Mouse (Mus musculus): ENCODE results near the gene Mettl26. TPM values are rescaled to one million over a fixed set of nuclear protein-coding genes. Genes with fewer than 3 reads are reported as not detected.

Gene Mettl26
- polyA plus RNA-seq, 1 experiment: 23.6 TPM

- H3ac ChIP-seq (ENCODE audit: control insufficient read depth, insufficient read length): no peak overlapping the region
- no peak overlapping the region for H3K4me3 ChIP-seq
- H3K79me2 ChIP-seq (ENCODE audit: control insufficient read depth, insufficient read depth): peaks cover 4% of the 10 kb centered on the region
- no peak overlapping the region for H3K4me2 ChIP-seq (ENCODE audit: low read depth)
- no peaks in the 10 kb centered on the region for H3K27me3 ChIP-seq (ENCODE audit: control insufficient read depth, insufficient read depth, insufficient read length)
- H3K36me3 ChIP-seq (ENCODE audit: control insufficient read depth, insufficient read depth): no peaks in the 10 kb centered on the region
- no peak for TF ChIP-seq MYOG (IDR thresholded peaks at IDR 0.05; ENCODE audit: control insufficient read depth in 1 of 3, insufficient read depth in 1 of 3, insufficient read length in 2 of 3, low read depth in 2 of 3)
- peak; percentile 2 for TF ChIP-seq POLR2AphosphoS2 (IDR thresholded peaks at IDR 0.05; ENCODE audit: insufficient read length, low read depth)
Observed at GRCm38 (mm10) chr17:25879261-25879660, 4.4 kb downstream of the Mettl26 start.

- Histone ChIP-seq H3K27me3 (ENCODE audit: control insufficient read depth, insufficient read depth, insufficient read length) (no peaks in the 10 kb centered on the region), H3K4me3 (no peak overlapping the region), H3K36me3 (ENCODE audit: control insufficient read depth, insufficient read depth) (no peaks in the 10 kb centered on the region), H3ac (ENCODE audit: control insufficient read depth, insufficient read length) (no peak overlapping the region), H3K4me2 (ENCODE audit: low read depth) (no peak overlapping the region), H3K79me2 (ENCODE audit: control insufficient read depth, insufficient read depth) (peaks cover 4% of the 10 kb centered on the region)
- no peak for TF ChIP-seq SRF (IDR thresholded peaks at IDR 0.05; ENCODE audit: control insufficient read depth, insufficient read length, low read depth)
- peak; percentile 20 for TF ChIP-seq POLR2AphosphoS2 (IDR thresholded peaks at IDR 0.05; ENCODE audit: insufficient read length, low read depth)
- no peak for TF ChIP-seq MYOG (IDR thresholded peaks at IDR 0.05; ENCODE audit: control insufficient read depth in 1 of 3, insufficient read depth in 1 of 3, insufficient read length in 2 of 3, low read depth in 2 of 3)
- TF ChIP-seq E2F4 (IDR thresholded peaks at IDR 0.05; ENCODE audit: insufficient read depth): no peak
- TF ChIP-seq TCF3 (IDR thresholded peaks at IDR 0.05; ENCODE audit: insufficient read length, low read depth): no peak
- TF ChIP-seq MYOD1 (IDR thresholded peaks at IDR 0.05; ENCODE audit: control insufficient read depth in 1 of 3, insufficient read length in 2 of 3, low read depth in 2 of 3): no peak
- TF ChIP-seq POLR2A (IDR thresholded peaks at IDR 0.05; ENCODE audit: insufficient read length, low read depth): no peak
Observed at GRCm38 (mm10) chr17:25879750-25880149, 4.9 kb downstream of the Mettl26 start.

GRCm38 (mm10) chr17:25880196-25880910 lies 5.5 kb downstream of the Mettl26 start, which contains the start of gene Wfikkn1:
Gene Wfikkn1, minus strand, starts transcription at chr17:25880858.
- peaks cover 4% of the 10 kb centered on the region for H3K79me2 ChIP-seq (ENCODE audit: control insufficient read depth, insufficient read depth)
- no peak within 1 kb of the TSS for H3K4me2 ChIP-seq (ENCODE audit: low read depth)
- no peak within 1 kb of the TSS for H3ac ChIP-seq (ENCODE audit: control insufficient read depth, insufficient read length)
- no peaks in the 10 kb centered on the region for H3K27me3 ChIP-seq (ENCODE audit: control insufficient read depth, insufficient read depth, insufficient read length)
- no peaks in the 10 kb centered on the region for H3K36me3 ChIP-seq (ENCODE audit: control insufficient read depth, insufficient read depth)
- TF ChIP-seq USF1 (IDR thresholded peaks at IDR 0.05; ENCODE audit: low read depth) (no peak), MAX (IDR thresholded peaks at IDR 0.05; ENCODE audit: low read depth) (no peak), CEBPB (IDR thresholded peaks at IDR 0.05; ENCODE audit: insufficient read depth, poor library complexity, severe bottlenecking) (no peak), MYOD1 (IDR thresholded peaks at IDR 0.05; ENCODE audit: control insufficient read depth in 1 of 3, insufficient read length in 2 of 3, low read depth in 2 of 3) (no peak), REST (IDR thresholded peaks at IDR 0.05; ENCODE audit: insufficient read depth, insufficient read length) (no peak), TCF12 (IDR thresholded peaks at IDR 0.05; ENCODE audit: insufficient read depth, poor library complexity, severe bottlenecking) (no peak), E2F4 (IDR thresholded peaks at IDR 0.05; ENCODE audit: insufficient read depth) (no peak), SRF (IDR thresholded peaks at IDR 0.05; ENCODE audit: control insufficient read depth, insufficient read length, low read depth) (no peak)
- no peak within 1 kb of the TSS for H3K4me3 ChIP-seq

- H3ac ChIP-seq (ENCODE audit: control insufficient read depth, insufficient read length): no peak overlapping the region
- H3K4me3 ChIP-seq: no peak overlapping the region
- H3K27me3 ChIP-seq (ENCODE audit: control insufficient read depth, insufficient read depth, insufficient read length): no peaks in the 10 kb centered on the region
- H3K79me2 ChIP-seq (ENCODE audit: control insufficient read depth, insufficient read depth): peaks cover 3% of the 10 kb centered on the region
- H3K4me2 ChIP-seq (ENCODE audit: low read depth): no peak overlapping the region
- no peaks in the 10 kb centered on the region for H3K36me3 ChIP-seq (ENCODE audit: control insufficient read depth, insufficient read depth)
- TF ChIP-seq TCF3 (IDR thresholded peaks at IDR 0.05; ENCODE audit: insufficient read length, low read depth) (no peak), POLR2AphosphoS2 (IDR thresholded peaks at IDR 0.05; ENCODE audit: insufficient read length, low read depth) (peak; percentile 23), MYOG (IDR thresholded peaks at IDR 0.05; ENCODE audit: control insufficient read depth in 1 of 3, insufficient read depth in 1 of 3, insufficient read length in 2 of 3, low read depth in 2 of 3) (no peak), USF1 (IDR thresholded peaks at IDR 0.05; ENCODE audit: low read depth) (no peak), E2F4 (IDR thresholded peaks at IDR 0.05; ENCODE audit: insufficient read depth) (no peak), CEBPB (IDR thresholded peaks at IDR 0.05; ENCODE audit: insufficient read depth, poor library complexity, severe bottlenecking) (no peak)
Observed at GRCm38 (mm10) chr17:25880913-25881641, 6.2 kb downstream of the Mettl26 start.

GRCm38 (mm10) chr17:25881691-25882090 lies 6.8 kb downstream of the Mettl26 start:
- H3ac ChIP-seq (ENCODE audit: control insufficient read depth, insufficient read length): no peak overlapping the region
- no peaks in the 10 kb centered on the region for H3K36me3 ChIP-seq (ENCODE audit: control insufficient read depth, insufficient read depth)
- H3K4me3 ChIP-seq: no peak overlapping the region
- H3K27me3 ChIP-seq (ENCODE audit: control insufficient read depth, insufficient read depth, insufficient read length): no peaks in the 10 kb centered on the region
- H3K4me2 ChIP-seq (ENCODE audit: low read depth): no peak overlapping the region
- TF ChIP-seq TCF12 (IDR thresholded peaks at IDR 0.05; ENCODE audit: insufficient read depth, poor library complexity, severe bottlenecking) (no peak), MAX (IDR thresholded peaks at IDR 0.05; ENCODE audit: low read depth) (no peak), POLR2AphosphoS2 (IDR thresholded peaks at IDR 0.05; ENCODE audit: insufficient read length, low read depth) (no peak), CEBPB (IDR thresholded peaks at IDR 0.05; ENCODE audit: insufficient read depth, poor library complexity, severe bottlenecking) (no peak), SRF (IDR thresholded peaks at IDR 0.05; ENCODE audit: control insufficient read depth, insufficient read length, low read depth) (no peak), TCF3 (IDR thresholded peaks at IDR 0.05; ENCODE audit: insufficient read length, low read depth) (no peak), REST (IDR thresholded peaks at IDR 0.05; ENCODE audit: insufficient read depth, insufficient read length) (no peak), POLR2A (IDR thresholded peaks at IDR 0.05; ENCODE audit: insufficient read length, low read depth) (no peak), MYOG (IDR thresholded peaks at IDR 0.05; ENCODE audit: control insufficient read depth in 1 of 3, insufficient read depth in 1 of 3, insufficient read length in 2 of 3, low read depth in 2 of 3) (no peak), E2F4 (IDR thresholded peaks at IDR 0.05; ENCODE audit: insufficient read depth) (no peak)
- H3K79me2 ChIP-seq (ENCODE audit: control insufficient read depth, insufficient read depth): no peaks in the 10 kb centered on the region
